Mouse (Mus musculus) ovary, adult 2 months (tissue): ENCODE measurements around the gene Zfp119a. TPM values are rescaled to one million over a fixed set of nuclear protein-coding genes. Genes with fewer than 3 reads are reported as not detected.

Experiments
- polyA plus RNA-seq: library from polyadenylated mRNA; depleted of rRNA; stranded (reverse); fragments of >200 nt; gene quantifications from 2 replicates; pipeline ENCODE4 v1.2.3, GENCODE M21; 2012; rRNA removed

The Zfp119a gene
- 0.17 and 0.26 TPM in 2 replicates for polyA plus RNA-seq

GRCm38 (mm10) chr17:55878636-55879369, at the start of gene Zfp119a:
Gene Zfp119a (minus strand): TSS chr17:55878930.

Other genes with a start within 250 kb of the Zfp119a start
- 0.93 and 1.5 TPM in 2 replicates for gene Pot1b, start 166.3 kb downstream of the Zfp119a start, polyA plus RNA-seq
- 0.35 and 0.36 TPM in 2 replicates for gene Adgre4, start 128.9 kb downstream of the Zfp119a start, polyA plus RNA-seq
- 0.54 and 1.1 TPM in 2 replicates for gene Zfp959, start 13.2 kb upstream of the Zfp119a start, polyA plus RNA-seq
- 0.09 and 0.15 TPM in 2 replicates for gene Zfp119b, start 70.6 kb upstream of the Zfp119a start, polyA plus RNA-seq
- 5.9 and 6.5 TPM in 2 replicates for gene Ebi3, start 73.7 kb upstream of the Zfp119a start, polyA plus RNA-seq
- gene Yju2, start 80.2 kb upstream of the Zfp119a start, polyA plus RNA-seq: 12.5 and 12.9 TPM in 2 replicates
- 5.9 and 7.1 TPM in 2 replicates for gene Shd, start 91.5 kb upstream of the Zfp119a start, polyA plus RNA-seq
- gene Fsd1, start 107.6 kb upstream of the Zfp119a start, polyA plus RNA-seq: 4.5 and 4.8 TPM in 2 replicates
- gene Stap2, start 126.7 kb upstream of the Zfp119a start, polyA plus RNA-seq: 19.2 and 21.4 TPM in 2 replicates
- 270 and 333 TPM in 2 replicates for gene Mpnd, start 126.8 kb upstream of the Zfp119a start, polyA plus RNA-seq
- gene Sh3gl1, start 157.7 kb upstream of the Zfp119a start, polyA plus RNA-seq: 126 and 128 TPM in 2 replicates
- 7.5 and 9.6 TPM in 2 replicates for gene Chaf1a, start 161.5 kb upstream of the Zfp119a start, polyA plus RNA-seq
- 58.5 and 83.0 TPM in 2 replicates for gene Ubxn6, start 196.1 kb upstream of the Zfp119a start, polyA plus RNA-seq
- gene Hdgfl2, start 200.7 kb upstream of the Zfp119a start, polyA plus RNA-seq: 52.3 and 75.6 TPM in 2 replicates
- gene Plin4, start 230.9 kb upstream of the Zfp119a start, polyA plus RNA-seq: 206 and 215 TPM in 2 replicates
- 19.0 and 42.0 TPM in 2 replicates for gene Plin5, start 238.7 kb upstream of the Zfp119a start, polyA plus RNA-seq
- gene Lrg1, start 243.1 kb upstream of the Zfp119a start, polyA plus RNA-seq: 76.6 and 100 TPM in 2 replicates